Mouse (Mus musculus) thymus, postnatal 4 days (tissue): ENCODE results near the gene Nr3c2.

ENCODE experiments used
- DNase-seq: peaks from one replicate; pipeline ENCODE4 v3.0.0; 2021

Nr3c2 gene

GRCm38 (mm10) chr8:77261215-77261614 lies 362.0 kb downstream of the Nr3c2 start:
- no peak for DNase-seq

GRCm38 (mm10) chr8:77262216-77263009 lies 363.2 kb downstream of the Nr3c2 start:
- no peak for DNase-seq

GRCm38 (mm10) chr8:77267941-77268405 lies 368.7 kb downstream of the Nr3c2 start:
- DNase-seq, result no peak

- no peak for DNase-seq
These were observed 372.9 kb downstream of the Nr3c2 start for GRCm38 (mm10) chr8:77272136-77272535.

- no peak for DNase-seq
These were observed 376.3 kb downstream of the Nr3c2 start for GRCm38 (mm10) chr8:77275571-77275970.

GRCm38 (mm10) chr8:77276827-77277226 lies 377.6 kb downstream of the Nr3c2 start:
- DNase-seq, result peak; percentile 42

GRCm38 (mm10) chr8:77278246-77278645 lies 379.0 kb downstream of the Nr3c2 start:
- DNase-seq, result no peak

GRCm38 (mm10) chr8:77279977-77280376 lies 380.7 kb downstream of the Nr3c2 start:
- peak; percentile 25 for DNase-seq

- peak; percentile 49 for DNase-seq
These were observed 383.5 kb downstream of the Nr3c2 start for GRCm38 (mm10) chr8:77282605-77283236.

- peak; percentile 25 for DNase-seq
These were observed 385.2 kb downstream of the Nr3c2 start for GRCm38 (mm10) chr8:77284473-77284872.

- DNase-seq, result no peak
These were observed 388.8 kb downstream of the Nr3c2 start for GRCm38 (mm10) chr8:77288065-77288464.

GRCm38 (mm10) chr8:77288492-77288891 lies 389.2 kb downstream of the Nr3c2 start:
- DNase-seq, result no peak

GRCm38 (mm10) chr8:77292120-77292519 lies 392.9 kb downstream of the Nr3c2 start:
- peak; percentile 46 for DNase-seq

GRCm38 (mm10) chr8:77292649-77293048 lies 393.4 kb downstream of the Nr3c2 start:
- peak; percentile 65 for DNase-seq

- no peak for DNase-seq
These were observed 395.4 kb downstream of the Nr3c2 start for GRCm38 (mm10) chr8:77294599-77294998.
